Mouse (Mus musculus) spleen, postnatal 10 days (tissue): ENCODE results near the gene Deaf1.
"Not testable (repeated sequence)": the region's sequence is repeated elsewhere in the genome, so short reads cannot be mapped to it uniquely, and the experiment has no call there.

Experiments
- DNase-seq, 2 experiments: peaks; one replicate each; pipeline ENCODE4 v3.0.0; 2021 to 2022; ENCODE audit warnings: low spot score in 2 of 2

The Deaf1 gene

DNA sequence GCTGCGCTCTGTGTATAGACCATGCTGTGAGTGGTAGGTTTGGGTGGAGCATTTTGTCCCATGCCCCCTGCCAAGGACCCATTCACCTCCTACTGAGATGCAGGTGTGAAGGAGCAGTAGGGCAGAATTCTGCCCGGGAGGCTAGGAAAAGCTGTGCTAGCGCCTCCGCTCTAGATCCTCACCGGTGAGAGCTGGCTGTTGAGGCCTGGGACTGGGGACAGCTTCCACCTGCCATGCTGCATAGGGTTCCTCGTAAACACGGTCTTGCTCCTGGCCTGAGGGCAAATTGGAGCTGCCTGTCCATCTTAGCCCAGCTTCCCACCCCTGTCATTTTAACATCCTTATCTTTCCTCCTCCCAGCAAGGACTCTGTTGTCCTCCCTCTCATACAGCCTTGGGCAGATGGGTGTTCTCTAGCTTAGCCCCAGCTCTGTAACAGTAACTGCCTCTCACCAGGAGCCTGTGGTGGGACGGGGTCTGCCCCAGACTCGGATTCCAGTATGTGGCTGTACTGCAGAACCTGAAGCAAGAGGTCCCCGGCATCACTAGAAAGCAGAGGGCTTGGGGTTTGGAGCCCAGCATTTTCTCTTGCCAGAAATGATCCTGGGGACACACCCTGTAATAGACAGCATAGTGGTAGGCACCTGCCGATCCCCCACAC lies 63.3 kb downstream of the Deaf1 start:
- DNase-seq, result no peak

DNA sequence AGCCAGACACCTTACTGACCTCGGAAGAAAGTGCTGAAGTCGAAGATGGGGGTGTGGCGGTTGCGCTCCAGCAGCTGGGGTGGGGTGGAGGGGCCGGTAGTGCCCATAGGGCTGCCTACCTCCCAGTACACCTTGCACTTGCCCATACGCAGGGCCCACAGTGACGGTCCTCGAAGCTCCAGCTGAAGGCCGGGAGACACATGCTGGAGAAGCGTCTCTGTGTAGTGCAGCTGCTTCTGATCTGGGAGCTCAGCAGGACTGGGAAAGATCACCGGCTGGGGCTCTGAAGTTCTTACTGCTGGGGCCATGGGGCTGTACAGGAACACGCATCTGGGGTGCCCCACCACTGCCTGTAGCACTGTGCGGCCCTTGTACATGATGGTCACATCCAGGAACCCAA lies 63.9 kb downstream of the Deaf1 start:
- DNase-seq, result no peak

DNA sequence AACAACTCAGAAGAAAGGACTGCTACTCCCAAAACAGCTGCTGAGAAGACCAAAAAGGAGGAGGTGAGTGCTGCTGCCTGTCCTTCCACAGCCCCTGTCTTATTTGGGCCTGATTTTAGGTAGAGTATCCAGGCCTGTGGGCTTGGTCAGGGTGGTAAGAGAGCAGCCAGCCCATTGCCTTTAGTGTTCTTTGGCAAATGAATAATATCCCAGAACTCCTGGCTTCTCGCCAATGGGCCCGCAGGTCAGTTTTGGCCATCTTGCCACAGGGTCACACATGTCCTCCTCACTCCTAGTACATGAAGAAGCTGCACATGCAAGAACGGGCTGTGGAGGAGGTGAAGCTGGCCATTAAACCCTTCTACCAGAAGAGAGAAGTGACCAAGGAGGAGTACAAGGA lies 66.0 kb downstream of the Deaf1 start:
- no peak for DNase-seq

DNA sequence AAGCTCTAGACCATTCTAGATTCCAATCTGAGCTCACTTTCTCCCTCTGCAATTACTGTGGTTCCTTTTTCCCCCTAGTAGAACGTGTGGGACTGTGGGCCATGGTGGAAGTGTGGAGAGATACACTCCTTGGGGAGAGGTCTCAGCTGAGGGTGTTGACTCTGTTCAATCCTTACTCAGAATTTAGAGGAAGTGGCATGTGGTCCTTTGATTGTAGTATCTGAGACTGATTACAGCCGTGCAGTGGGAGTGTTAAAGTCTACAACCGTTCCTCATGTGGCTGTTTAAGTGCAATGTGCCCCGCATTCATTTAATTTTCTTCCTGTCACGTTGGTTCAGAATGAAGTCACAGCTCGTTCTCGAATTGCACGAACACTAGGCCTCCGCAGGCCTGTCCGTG lies 71.3 kb downstream of the Deaf1 start:
- no peak for DNase-seq

DNA sequence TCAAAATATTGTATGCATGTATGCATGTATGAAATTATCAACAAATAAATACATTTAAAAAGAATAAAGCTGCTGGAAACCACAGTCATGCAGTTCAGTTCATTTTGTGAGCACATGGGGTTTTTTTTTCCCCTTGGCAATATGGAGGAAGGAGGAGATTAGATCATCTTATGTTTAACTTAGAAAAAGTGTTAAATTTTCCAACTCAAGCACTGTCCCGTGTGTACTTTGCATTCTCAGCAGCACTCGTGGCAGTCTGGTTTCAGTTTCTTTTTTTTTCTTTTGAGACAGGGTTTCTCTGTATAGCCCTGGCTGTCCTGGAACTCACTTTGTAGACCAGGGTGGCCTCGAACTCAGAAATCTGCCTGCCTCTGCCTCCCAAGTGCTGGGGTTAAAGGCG lies 77.0 kb downstream of the Deaf1 start:
- DNase-seq, result not testable (repeated sequence)
